Mouse (Mus musculus): ENCODE results near the gene Fcor.

GRCm38 (mm10) chr8:3710312-3710711 lies 38.1 kb upstream of the Fcor start:
- TF ChIP-seq CTCF (IDR thresholded peaks at IDR 0.05; ENCODE audit: control insufficient read depth, insufficient read depth, insufficient read length), result no peak
- no peak for TF ChIP-seq MYOG (IDR thresholded peaks at IDR 0.05; ENCODE audit: control insufficient read depth, extremely low read depth, insufficient read length)
